Mouse (Mus musculus) T-helper 2 cell (primary cell): ENCODE results near the gene Cdh6.

Source experiments
- in situ Hi-C: fragments of 300-600 bp; cut with MboI, MseI; formaldehyde crosslinking; loops from one replicate; pipeline ENCODE4 v1.15.1; 2025; ENCODE audit warnings: high pct_unique_total_duplicates

Cdh6 gene

DNA sequence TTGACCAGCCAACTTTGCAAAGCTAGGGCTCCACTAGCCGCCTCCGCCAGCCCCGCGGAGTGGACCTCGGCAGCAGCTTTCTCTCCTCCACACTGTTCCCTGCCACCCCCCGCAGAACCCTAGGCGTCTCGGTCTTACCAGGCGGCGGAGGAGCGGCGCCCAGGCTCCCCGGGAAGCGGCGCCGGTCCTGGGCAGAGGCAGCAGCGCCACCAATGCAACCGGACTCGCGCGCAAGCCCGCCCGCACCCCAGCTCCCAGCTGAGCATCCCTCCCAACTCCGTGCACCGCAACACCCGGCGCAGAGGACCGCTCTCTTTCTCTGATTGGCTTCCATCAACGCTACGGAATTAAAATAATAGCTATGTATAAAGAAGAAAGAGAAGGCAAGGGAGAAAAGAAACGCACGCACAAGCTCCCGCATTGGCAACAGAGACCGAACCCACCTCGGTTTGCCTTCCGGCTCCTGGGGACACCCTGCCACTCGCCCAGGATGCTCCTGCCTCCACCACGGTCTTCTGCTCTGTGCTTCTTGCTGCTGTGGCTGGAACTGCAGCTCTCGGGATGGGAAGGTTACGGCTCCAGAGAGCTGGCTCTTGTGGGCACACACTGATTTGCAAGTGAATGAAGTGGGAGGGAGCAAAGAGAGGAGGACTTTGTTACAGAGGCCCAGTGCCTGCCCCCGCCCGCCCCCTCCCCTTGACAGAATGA, at the start of gene Cdh6:
Gene Cdh6, minus strand, starts transcription at position 605 of the 708 bp plus-strand sequence.
- in situ Hi-C loops, result no loop called here

GRCm38 (mm10) chr15:13219727-13220454, 46.4 kb upstream of the Cdh6 start:
- in situ Hi-C loops, result loop anchor here (10.0 kb wide), 1 partner anchor 1245 kb away; no protein-coding TSS in a partner anchor

DNA sequence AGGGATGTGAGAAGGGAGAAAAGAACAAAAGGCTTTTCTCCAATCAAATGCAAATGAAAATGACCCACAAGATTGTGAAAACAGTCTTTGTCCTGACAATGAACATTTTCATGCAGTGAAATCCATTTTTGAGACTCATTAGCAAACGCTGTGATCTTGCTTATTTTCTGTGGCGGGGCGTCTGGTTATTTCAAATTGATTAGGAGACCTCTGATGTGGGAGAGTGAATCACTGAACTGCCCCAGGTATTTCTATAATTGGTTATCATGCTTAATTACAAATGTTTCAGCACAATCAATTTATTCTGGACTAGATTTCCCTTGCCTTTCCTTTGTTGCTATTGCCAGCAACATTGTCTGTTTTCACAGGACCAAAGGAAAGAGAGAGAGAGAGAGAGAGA, 44.3 kb upstream of the Cdh6 start:
- in situ Hi-C loops, result loop anchor here (10.0 kb wide), 1 partner anchor 1247 kb away; no protein-coding TSS in a partner anchor

DNA sequence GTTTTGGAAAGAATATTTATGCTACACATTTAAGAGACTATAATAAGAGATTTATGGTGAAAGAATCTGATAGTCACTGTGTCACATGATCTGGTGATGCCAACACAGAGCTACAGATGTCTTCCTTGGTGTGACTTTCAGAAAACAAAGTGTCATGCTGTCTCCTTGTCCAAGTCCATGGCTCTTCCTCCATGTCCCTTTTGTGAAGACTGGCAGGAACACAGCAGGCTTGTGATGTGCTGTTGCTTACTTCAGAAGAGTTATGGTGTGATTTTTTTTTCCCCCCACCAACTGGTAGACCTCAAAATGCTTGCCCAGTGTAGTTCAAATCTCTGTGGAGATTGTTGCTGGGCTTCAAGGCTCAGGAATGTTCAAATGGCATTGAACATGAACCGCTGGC, 43.7 kb upstream of the Cdh6 start:
- in situ Hi-C loops, result loop anchor here (10.0 kb wide), 1 partner anchor 1248 kb away; no protein-coding TSS in a partner anchor

GRCm38 (mm10) chr15:13212956-13213355, 39.5 kb upstream of the Cdh6 start:
- in situ Hi-C loops, result loop anchor here (10.0 kb wide), 1 partner anchor 1252 kb away; no protein-coding TSS in a partner anchor

DNA sequence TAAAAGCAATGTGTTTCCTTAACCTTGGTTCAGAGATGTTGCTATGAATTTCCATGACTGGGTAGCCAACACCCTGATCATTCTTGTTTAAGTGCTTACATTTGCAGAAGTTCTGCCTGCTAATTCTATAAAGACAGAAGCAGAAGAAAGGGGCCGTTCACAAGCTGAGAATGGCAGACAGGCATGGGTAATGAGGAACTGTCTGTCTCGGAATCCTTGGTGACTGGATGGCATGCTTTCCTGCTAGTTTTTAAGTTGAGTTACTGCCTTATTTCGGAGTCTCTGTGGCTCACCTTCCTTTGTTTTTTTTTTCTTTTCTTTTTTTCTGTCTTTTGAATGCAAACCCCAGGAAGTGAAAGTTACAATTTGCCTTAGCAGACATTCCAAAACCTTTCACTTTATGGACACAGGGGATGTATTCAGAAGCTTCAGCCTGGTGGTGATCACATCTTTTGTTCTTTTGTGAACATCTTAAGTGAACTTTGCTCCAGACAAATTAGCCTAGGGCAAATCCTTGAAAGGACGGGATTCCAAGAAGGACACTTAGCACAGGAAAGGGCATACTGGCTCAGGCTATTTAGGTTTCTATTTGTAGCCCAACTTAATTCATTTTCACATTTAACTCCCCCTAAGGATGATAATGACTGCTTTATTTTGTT, 38.7 kb upstream of the Cdh6 start:
- in situ Hi-C loops, result loop anchor here (10.0 kb wide), 1 partner anchor 1253 kb away; no protein-coding TSS in a partner anchor

DNA sequence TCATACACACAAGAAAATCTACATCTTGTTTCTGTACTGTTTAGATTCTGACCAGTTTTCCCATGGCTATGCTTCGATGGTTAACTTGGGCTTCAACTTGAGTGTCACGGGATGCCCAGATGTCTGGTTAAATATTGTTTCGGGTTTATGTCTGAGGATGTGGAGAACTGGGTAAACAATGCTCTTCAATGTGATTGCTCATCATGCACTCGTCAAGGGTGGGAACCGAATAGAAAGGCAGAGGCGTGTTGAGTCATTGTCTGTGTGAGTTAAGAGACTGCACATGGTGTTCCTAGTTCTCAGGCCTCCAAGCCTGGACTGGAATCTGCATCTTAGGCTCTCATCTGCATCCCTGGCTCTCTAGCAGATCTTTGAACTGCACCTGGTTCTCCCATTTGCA, 36.7 kb upstream of the Cdh6 start:
- in situ Hi-C loops, result loop anchor here (10.0 kb wide), 1 partner anchor 1255 kb away; no protein-coding TSS in a partner anchor

- in situ Hi-C loops, result no loop called here
These were observed 35.2 kb upstream of the Cdh6 start for GRCm38 (mm10) chr15:13208716-13209115.

- in situ Hi-C loops, result no loop called here
These were observed 22.8 kb upstream of the Cdh6 start for GRCm38 (mm10) chr15:13196237-13196636.

DNA sequence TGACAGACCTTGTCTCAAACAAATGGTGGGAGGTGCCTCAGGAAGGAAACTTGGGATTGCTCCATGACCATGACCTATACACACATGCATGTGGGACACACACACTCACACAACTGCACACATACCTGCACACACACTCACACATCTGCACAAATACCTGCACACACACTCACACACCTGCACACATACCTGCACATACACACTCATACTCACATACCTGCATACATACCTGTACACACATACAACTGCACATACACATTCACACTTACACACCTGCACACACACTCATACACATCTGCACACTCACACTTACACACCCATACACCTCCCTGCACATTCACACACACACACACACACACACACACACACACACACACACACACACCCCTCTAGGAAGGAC, 20.6 kb upstream of the Cdh6 start:
- in situ Hi-C loops, result no loop called here

DNA sequence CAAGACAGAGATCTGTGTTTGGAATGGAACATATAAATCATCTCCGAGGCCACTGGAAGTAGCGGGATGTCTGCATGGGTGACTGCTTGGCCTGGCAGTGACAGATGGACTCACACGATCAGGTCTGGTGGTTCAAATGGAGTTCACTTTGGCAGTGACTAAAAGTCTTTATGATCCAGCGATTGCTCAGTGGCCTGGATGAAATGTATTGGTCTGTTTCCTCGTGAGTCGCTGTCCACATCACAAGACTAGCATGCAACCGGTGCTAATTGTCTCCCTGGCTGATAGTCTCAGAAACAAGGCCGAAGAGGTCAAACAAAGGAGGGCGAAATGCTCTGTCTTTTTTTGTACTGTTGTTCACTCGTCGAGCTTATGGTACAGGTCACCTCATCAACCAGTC, 19.6 kb upstream of the Cdh6 start:
- in situ Hi-C loops, result no loop called here

DNA sequence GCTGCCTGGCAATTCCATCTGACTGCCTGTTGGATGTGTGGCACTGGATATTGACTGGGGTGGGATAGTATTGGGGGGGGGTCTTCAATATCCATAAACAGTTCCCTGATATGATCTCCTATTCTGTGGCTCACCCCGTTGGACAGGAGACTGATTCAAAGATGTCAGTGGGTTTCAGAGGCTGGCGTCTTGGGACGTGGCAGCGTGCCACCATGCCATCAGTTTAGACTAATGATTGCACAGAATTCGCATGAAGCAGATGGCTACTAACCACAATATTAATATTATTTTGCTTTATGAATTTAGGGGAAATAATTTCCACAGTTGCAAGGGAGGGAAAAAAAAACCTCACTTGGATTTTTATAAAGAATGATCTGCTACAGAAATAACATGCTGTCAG, 10.2 kb upstream of the Cdh6 start:
- in situ Hi-C loops, result no loop called here

GRCm38 (mm10) chr15:13181430-13181829, 8.0 kb upstream of the Cdh6 start:
- in situ Hi-C loops, result no loop called here

- in situ Hi-C loops, result no loop called here
These were observed 7.5 kb upstream of the Cdh6 start for GRCm38 (mm10) chr15:13181014-13181413.

DNA sequence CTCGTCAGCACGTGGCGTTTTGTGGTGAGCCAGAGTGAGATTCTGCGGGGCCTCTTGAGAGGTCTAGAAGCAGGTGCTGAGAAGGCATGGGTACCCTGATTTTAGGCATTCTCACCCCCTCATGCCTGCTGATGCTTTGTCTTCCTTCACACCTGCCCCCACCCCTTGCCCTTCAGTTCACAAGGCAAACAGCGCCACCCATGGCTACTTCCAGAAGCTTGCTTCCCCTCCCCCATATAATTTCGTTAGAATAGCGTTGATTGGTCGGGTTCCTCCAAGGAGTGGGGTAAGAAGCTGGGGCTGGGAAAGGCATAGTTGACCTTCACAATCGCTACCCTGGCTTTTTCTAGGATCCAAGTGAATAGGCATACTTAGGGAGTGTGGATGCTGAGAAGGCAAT, 2.5 kb upstream of the Cdh6 start:
- in situ Hi-C loops, result no loop called here

DNA sequence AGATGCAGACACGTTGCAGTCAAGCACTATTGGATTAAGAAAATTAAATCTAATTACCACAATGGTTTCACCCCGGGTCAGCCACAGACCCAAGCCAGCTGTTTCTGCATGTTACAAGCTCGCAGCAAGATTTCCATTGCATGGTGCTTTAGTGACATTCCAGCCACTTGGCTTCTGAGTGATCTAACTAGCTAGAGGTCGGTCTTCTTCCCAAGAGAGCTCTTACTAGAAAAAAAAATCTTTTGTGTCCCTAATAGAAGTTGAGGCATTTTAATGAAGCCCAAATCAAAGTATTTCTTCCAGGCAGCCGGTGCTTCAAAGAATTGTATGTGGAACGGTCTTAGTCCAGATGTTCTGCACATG, 1.1 kb upstream of the Cdh6 start:
- in situ Hi-C loops, result no loop called here

DNA sequence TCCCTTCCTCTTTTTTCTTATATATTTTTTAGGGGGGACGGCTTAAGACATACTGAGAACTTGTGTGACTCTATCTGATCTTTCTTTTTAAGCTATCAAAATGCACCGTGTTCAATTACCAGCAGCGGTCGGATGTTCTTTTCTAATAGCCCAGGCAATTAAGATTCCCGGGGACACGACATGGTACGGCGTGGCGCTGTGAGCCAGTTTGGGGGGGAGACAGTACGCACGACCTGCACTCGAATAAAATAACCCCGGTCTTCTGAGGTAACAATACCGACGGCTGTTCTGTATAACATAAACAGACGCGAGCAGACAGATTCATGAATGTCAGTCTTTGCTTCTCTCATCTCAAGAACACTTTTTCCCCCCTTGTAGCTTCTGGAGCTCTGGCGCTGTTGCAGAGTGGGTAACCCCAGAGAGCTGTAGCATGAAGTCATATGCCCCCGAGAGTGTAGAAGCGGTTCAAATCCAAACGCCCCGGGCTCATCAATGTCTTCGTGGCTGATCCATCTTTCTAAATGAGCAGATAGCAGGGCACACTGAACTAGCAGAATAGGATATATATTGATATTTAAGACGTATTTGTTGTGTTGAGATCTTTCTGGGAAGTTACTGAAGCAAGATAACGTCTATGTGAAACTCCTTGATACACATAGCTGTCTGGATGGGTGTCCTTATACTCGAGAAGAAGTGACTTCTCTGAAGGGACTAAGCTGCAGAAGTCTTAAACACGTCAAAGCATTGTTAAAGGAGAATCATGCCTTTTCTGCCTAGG, 554 bp upstream of the Cdh6 start:
- in situ Hi-C loops, result no loop called here

DNA sequence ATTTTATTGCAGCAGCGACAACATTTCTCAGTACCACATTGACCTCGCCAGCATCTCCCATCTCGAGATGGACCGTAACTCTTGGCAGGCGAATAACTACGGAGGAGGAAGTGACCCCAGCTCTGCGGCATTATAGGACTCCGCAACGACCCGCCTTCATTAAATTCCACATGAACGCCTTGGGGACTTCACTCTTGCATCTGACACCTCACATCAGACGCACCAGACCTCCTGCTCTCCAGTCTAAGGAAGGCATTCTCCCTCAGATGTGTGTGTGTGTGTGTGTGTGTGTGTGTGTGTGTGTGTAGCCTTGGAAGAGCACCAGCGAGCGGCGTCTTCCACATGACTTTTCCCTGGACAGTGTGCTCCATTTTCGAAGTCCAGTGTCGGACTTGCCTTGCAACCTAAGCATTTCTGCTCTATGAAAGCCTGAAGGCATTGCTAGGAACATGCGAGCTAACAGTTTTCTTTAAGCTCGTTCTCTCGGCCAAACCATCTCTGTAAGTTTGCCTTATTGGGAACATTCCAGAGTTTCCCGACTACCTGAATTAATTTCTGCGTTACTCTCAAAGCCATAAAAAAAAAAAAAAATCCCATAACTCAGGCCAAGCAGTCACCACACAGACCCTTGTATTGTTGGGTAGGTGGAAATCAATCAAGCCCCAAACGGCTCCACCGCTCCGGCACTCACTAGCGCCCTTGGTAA, 957 bp downstream of the Cdh6 start:
- in situ Hi-C loops, result no loop called here

DNA sequence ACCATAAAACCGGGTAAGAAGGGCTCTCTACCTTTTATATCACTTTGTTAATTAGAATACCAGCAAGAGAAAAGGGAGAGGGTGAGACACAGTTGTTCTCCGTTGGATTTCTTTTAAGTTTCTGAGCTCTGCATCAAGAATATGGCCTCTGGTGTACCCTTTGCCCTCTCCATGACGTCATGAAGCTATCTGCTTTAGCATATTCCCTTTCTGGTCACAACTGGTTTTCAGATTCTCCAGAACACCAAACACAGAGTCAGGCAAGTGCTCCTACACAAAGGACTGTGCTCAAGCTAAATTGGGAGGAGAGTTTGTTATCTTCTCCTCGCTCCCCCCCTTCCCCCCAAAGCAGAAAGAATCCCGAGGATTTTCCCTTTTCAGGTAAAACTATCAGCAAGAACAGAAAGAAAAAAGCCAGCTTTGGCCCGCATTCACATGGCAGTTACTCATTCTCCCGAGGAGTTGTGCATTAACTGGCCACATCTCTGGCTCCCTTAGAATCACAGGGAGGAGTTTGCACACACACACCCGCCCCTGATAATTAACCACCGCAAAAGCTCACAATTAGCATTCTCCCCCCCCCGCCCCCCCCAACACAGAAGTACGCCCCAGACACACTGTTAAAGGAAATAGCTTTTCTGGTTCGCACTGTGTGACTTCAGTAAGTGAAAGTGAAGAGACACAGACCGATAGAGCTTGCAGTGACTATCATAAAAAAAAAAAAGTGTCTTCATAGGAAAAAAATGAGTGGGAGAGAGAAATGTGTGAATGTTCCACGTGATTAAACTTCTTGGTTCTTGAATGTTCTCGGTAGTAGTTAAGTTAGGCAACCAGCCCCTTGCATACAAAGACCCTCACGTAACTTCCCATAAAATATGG, 1.8 kb downstream of the Cdh6 start:
- in situ Hi-C loops, result no loop called here
